Mouse (Mus musculus) intestine, postnatal 0 days (tissue): Measurements from ENCODE around the gene March9. TPM values are rescaled to one million over a fixed set of nuclear protein-coding genes. Genes with fewer than 3 reads are reported as not detected.
"Not testable (repeated sequence)": the region's sequence is repeated elsewhere in the genome, so short reads cannot be mapped to it uniquely, and the experiment has no call there.

Experiments used
- ATAC-seq: fragments of 200-750 bp; cut with Nextera tagmentation; 2 replicates; pipeline ENCODE4 v1.8.0; 2017; ENCODE audit warnings: mild to moderate bottlenecking, moderate TSS enrichment, moderate library complexity
- H3K27ac ChIP-seq: fragments of 300-500 bp; sonication (generic); 2 replicates; pipeline ENCODE4 v1.5.1; 2014; ENCODE audit warnings: mild to moderate bottlenecking, low read depth, low read length, moderate library complexity
- H3K27me3 ChIP-seq: fragments of 300-500 bp; sonication (generic); replicated peaks from 2 replicates; pipeline ENCODE4 v1.6.1; 2014; ENCODE audit warnings: low read length, mixed read lengths; ENCODE audit not compliant: control insufficient read depth, insufficient read depth
- H3K36me3 ChIP-seq: fragments of 300-500 bp; sonication (generic); 2 replicates; pipeline ENCODE4 v1.6.1; 2014; ENCODE audit warnings: mild to moderate bottlenecking, moderate library complexity; ENCODE audit not compliant: control insufficient read depth, insufficient read depth
- H3K4me1 ChIP-seq: fragments of 300-500 bp; sonication (generic); replicated peaks from 2 replicates; pipeline ENCODE4 v1.6.1; 2014; ENCODE audit warnings: antibody characterized with exemption, low read length, mixed read lengths; ENCODE audit not compliant: control insufficient read depth, insufficient read depth
- H3K4me2 ChIP-seq: fragments of 300-500 bp; sonication (generic); replicated peaks from 2 replicates; pipeline ENCODE4 v1.6.1; 2014; ENCODE audit warnings: low read depth, mild to moderate bottlenecking, moderate library complexity
- H3K4me3 ChIP-seq: fragments of 300-500 bp; sonication (generic); 2 replicates; pipeline ENCODE4 v1.5.1; 2014; ENCODE audit warnings: low read depth, low read length
- H3K9ac ChIP-seq: fragments of 300-500 bp; sonication (generic); 2 replicates; pipeline ENCODE4 v1.6.1; 2014; ENCODE audit warnings: mild to moderate bottlenecking, low read depth, low read length
- H3K9me3 ChIP-seq: fragments of 300-500 bp; sonication (generic); 2 replicates; pipeline ENCODE4 v1.6.1; 2016; ENCODE audit warnings: mixed run types; ENCODE audit not compliant: control insufficient read depth
- CTCF ChIP-seq: sonication (generic); IDR thresholded peaks from 2 replicates; pipeline ENCODE4 v1.5.1; 2016; ENCODE audit warnings: low read depth, mild to moderate bottlenecking, control low read depth, antibody characterized with exemption, moderate library complexity
- WGBS: fragments of 180-500 bp; shearing (Covaris S2); extraction: QIAGEN DNeasy Blood & Tissue Kit; methylation state at CpG from one replicate; pipeline ENCODE4 v1.1.7; 2014; 5-methylcytosine and 5-hydroxymethylcytosine counted together
- polyA plus RNA-seq: library from polyadenylated mRNA; unstranded; fragments of >200 nt; fragmentation: Nextera tagmentation; extraction: Ambion mirVana; gene quantifications from 2 replicates; pipeline ENCODE4 v1.2.1, GENCODE M21; 2015

The March9 gene
- polyA plus RNA-seq, 1 experiment from 2014 or later = 0.91 TPM

DNA sequence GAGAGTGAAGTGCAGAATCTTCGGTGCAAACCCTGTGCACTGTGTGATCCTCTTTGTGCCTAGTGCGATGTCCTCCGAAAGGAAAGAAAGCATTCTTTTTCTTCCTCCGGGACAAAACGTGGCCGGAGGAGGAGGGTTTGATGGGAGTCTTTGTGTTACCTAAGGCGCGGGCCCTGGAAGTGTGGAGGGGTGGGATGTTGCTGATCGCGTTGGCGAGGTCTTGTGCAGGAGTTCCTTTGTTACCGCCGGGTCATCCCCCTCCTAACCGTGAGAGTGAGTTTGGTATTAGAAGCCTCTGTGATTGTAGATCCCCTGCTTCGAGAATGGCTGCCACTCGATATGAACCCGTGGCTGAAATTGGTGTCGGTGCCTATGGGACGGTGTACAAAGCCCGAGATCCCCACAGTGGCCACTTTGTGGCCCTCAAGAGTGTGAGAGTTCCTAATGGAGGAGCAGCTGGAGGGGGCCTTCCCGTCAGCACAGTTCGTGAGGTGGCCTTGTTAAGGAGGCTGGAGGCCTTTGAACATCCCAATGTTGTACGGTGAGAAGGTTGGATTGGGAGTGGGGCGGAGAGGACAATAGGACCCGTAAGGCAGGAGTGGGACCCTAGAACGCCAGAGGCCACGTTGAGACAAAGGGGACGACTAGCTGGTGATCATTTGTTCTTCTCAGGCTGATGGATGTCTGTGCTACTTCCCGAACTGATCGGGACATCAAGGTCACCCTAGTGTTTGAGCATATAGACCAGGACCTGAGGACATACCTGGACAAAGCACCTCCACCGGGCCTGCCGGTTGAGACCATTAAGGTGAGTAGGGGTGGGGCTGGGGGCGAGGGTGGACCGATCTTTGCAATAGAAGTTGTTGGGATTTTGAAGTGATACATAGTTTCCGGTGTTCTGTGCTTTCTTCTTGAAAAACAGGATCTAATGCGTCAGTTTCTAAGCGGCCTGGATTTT is 4.2 kb upstream of the March9 start:
- Histone ChIP-seq H3K27me3 (no peaks in the 10 kb centered on the region), H3K36me3 (peaks cover 35% of the 10 kb centered on the region), H3K9me3 (no peaks in the 10 kb centered on the region), H3K27ac (peak overlapping the region; percentile 84), H3K4me3 (peak overlapping the region; percentile 75), H3K9ac (peak overlapping the region; percentile 79), H3K4me1 (0 out of 2 replicates have a peak, but pooled peaks cover 4% of the 10 kb centered on the region), H3K4me2 (peak overlapping the region; percentile 85)
- TF ChIP-seq CTCF = no peak
- ATAC-seq = no peak
- 8% methylated on average over 37 of the region's 37 CpGs for WGBS

DNA sequence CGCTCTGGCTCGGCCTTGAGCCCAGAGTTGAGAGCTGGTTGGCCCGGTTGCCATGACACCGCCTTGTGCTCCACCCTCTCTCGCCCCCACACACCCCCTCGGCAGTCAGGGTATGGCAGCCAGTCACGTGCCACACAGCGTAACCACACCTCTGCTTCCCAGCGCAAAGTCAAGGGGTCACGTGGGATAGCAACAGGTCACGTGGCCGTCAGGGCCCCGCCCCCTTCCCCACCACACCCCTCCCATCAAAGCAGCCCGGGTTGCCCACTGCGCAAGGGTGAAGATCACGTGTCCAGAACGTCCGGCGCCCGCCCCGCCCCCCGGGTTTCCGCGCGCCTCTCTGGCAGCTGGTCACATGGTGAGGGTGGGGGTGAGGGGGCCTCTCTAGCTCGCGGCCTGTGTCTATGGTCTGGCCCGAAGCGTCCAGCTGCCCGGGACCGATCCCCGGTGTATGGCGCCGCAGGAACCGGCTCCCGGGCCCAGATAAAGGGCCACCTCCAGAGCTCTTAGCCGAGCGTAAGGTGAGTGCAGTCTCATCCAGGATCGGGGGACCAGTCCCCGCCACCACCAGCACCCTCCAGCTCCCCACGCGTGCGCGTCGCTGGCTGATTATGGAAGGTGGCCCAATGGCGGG is 3.4 kb upstream of the March9 start, which contains the start of gene Cdk4:
Gene Cdk4, plus strand, starts transcription at position 296 of the 634 bp plus-strand sequence.
- Histone ChIP-seq H3K4me2 (peak within 1 kb of the TSS; percentile 85), H3K4me1 (0 out of 2 replicates have a peak, but pooled peaks cover 4% of the 10 kb centered on the region), H3K27ac (peak within 1 kb of the TSS; percentile 84), H3K36me3 (peaks cover 31% of the 10 kb centered on the region), H3K9me3 (no peaks in the 10 kb centered on the region), H3K9ac (peak within 1 kb of the TSS; percentile 79), H3K4me3 (peak within 1 kb of the TSS; percentile 75), H3K27me3 (no peaks in the 10 kb centered on the region)
- WGBS = 1% methylated on average over 46 of the region's 46 CpGs
- no peak for TF ChIP-seq CTCF
- ATAC-seq = peak; percentile 88

DNA sequence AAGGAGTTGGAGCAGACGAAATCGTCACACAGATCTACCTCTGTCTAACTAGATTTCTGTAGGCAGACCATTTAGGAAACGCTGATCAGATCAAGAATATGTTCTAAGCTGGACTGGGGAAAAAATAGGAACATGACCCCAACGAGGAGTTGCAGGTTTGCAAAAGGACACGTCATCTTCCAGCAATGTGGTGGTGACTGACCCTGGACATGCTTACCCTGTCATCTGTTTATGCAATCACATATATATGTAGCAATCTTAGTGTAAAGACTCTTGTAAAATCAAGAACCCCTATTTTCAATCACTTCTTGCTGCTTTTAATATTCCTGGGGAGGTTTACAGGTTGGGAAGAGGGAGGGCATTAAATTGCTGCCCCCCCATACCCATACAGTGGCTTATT is 2.5 kb upstream of the March9 start:
- Histone ChIP-seq H3K9me3 (no peaks in the 10 kb centered on the region), H3K9ac (no peak overlapping the region), H3K27ac (no peak overlapping the region), H3K4me2 (no peak overlapping the region; the same call in 1 of the 2 replicates), H3K36me3 (peaks cover 23% of the 10 kb centered on the region), H3K4me3 (no peak overlapping the region), H3K4me1 (0 out of 2 replicates have a peak, but pooled peaks cover 4% of the 10 kb centered on the region), H3K27me3 (no peaks in the 10 kb centered on the region)
- ATAC-seq = no peak
- WGBS = 75% methylated on average over 5 of the region's 5 CpGs
- TF ChIP-seq CTCF = no peak

DNA sequence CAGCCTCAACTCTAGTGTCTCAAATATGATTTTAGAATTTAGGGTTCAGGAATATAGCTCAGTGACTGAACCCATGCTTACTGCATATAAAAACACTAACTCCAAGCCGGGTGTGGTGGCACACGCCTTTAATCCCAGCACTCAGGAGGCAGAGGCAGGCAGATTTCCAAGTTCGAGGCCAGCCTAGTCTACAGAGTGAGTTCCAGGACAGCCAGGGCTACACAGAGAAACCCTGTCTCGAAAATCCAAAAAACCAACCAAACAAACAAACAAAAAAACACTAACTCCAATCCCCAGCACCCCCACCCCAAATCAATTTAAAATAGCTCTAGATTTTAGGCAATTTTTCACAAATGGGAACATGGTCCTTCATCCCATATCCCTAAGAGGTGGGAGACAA is 2.1 kb upstream of the March9 start:
- H3K4me2 ChIP-seq = not testable (repeated sequence)

DNA sequence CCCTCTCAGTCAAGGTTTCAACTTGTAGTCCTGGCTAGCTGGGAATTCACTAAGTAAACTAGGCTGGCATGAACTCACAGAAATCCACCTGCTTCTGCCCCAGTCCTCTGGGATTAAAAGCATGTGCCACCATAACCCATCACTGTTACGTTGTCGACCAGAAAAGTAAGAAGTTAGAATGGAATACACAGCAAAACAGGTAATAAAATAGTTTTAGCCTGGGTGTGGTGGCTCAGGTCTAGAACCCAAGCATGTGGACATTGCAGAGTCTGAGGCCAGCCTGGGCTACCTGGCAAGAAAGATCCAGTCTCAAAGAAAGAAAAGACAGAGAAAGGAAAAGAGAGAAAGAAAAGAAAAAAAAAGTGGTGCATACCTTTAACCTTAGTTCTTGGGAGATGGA is 1.5 kb upstream of the March9 start:
- no peaks in the 10 kb centered on the region for H3K9me3 ChIP-seq
- H3K4me2 ChIP-seq = no peak overlapping the region
- H3K4me3 ChIP-seq = no peak overlapping the region
- H3K36me3 ChIP-seq = peaks cover 15% of the 10 kb centered on the region
- H3K4me1 ChIP-seq = 0 out of 2 replicates have a peak, but pooled peaks cover 4% of the 10 kb centered on the region
- 75% methylated on average over 2 of the region's 2 CpGs for WGBS
- TF ChIP-seq CTCF = no peak
- no peak for ATAC-seq
- H3K27ac ChIP-seq = no peak overlapping the region
- H3K27me3 ChIP-seq = no peaks in the 10 kb centered on the region
- H3K9ac ChIP-seq = no peak overlapping the region

More for the DNA sequence above, 2.1 kb upstream of the March9 start:
- H3K27ac ChIP-seq, H3K4me3 ChIP-seq, H3K4me1 ChIP-seq, H3K9me3 ChIP-seq, ATAC-seq, H3K27me3 ChIP-seq, H3K9ac ChIP-seq: not testable (repeated sequence)
- WGBS = 90% methylated on average over 4 of the region's 4 CpGs
- peaks cover 19% of the 10 kb centered on the region for H3K36me3 ChIP-seq

DNA sequence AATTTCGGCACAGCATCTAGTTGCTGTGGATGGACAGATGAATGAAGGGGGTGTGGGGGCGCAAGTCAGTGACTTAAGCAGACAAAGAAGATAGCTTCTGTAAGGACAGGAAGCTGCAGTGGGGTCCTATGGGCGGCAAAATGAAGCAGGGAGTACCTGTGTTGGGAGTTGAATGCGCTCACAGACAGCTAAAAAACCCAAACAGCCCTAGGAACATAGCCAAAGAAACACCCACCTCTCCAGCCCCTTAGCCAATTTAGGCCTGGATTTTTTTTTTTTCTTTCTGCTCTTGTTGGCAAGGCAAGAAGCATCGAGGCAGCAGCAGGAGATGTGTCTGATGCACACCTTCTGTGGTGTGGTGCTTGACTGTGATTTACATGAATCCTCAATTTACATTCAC is 1.1 kb upstream of the March9 start:
- Histone ChIP-seq H3K4me3 (no peak overlapping the region), H3K9ac (no peak overlapping the region), H3K9me3 (no peaks in the 10 kb centered on the region), H3K36me3 (peaks cover 15% of the 10 kb centered on the region), H3K4me1 (0 out of 2 replicates have a peak, but pooled peaks cover 4% of the 10 kb centered on the region), H3K27ac (no peak overlapping the region), H3K27me3 (no peaks in the 10 kb centered on the region), H3K4me2 (no peak overlapping the region)
- 69% methylated on average over 5 of the region's 5 CpGs for WGBS
- no peak for TF ChIP-seq CTCF
- ATAC-seq = no peak
